Mouse (Mus musculus): ENCODE measurements around the gene Slc34a2.

Gene Slc34a2

DNA sequence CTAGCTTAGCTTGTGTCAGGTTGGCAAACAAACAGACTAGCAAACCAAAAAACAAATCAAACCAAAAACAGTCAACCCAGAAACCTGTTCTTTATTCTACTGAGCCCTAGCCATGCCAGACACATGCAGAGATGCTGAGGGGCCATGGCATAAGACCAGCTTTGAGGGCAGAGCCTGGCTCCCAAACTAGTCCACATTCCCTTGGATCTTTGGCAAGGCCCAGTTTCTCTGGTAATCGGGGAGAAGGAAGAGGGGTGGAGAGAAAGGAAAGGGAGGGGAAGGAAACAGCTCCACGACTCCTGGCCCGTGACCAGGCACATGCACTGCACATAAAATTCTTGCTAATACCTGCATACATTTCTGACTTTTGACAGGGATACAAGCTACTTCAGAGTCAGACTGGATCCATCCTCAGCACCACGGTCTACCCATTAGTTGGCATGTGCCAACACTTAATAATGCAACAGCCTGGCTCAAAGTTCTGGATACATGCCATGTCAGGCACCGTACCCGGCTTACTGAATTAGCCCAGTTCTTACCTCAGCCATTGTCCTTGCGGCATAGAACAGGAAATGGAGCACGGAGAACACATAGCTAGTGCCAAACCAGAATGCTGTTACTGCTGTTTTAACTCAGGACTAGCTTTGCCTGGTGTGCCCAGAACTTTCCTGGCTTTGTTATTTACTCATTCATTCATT is 12.5 kb upstream of the Slc34a2 start:
- no peak for DNase-seq (ENCODE audit: low read depth, low spot score)

DNA sequence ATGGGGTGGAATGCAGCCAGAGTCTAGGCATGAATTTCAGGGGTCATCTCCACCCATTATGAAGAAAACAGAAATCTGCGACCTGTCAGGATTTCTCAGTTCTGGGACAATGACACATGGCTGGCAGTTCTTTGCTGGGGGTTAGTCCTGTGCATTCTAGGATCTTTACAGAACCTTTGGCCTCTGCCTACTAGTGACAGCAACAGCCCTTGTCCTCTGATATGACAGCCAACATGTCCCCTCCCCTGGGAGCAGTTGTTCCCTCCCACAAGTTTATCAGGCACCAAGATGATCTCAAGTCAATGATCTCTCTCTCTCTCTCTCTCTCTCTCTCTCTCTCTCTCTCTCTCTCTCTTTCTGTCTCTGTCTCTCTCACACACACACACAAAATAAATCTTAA is 6.5 kb upstream of the Slc34a2 start:
- DNase-seq (ENCODE audit: low read depth, low spot score), result no peak

DNA sequence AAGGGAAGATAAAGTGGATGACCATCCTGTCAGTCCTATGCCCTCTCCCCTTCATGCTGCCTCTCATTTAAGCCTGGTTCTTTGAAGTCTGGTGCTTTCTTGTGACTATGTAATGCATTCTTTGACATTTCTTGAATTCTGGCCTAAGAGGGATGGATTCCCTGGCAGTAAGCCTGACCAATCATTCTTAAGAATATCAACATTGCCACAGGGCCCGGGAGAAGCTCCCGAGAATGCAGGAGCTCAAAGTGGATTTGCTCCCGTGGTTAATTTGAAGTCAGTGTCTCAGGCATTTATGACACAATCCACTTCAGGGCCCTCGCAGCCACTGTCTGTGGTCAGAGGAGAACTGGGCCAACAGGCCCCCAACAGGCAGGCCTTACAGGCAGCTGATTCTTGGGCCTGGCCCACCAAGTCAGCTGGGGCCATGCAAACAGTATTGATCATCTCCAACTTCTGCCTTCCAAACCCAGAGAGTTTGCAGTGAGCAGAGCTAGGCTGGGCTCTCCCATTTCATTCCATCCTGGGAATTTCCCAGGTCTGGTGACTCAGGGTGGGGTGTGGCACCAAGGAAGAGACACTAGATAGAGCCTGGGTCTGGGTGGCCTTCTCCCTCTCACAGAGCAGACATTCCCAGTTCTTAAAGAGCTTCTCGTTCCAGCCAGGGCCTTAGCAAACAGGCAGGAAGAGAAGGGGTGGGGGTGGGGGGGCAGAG is 4.3 kb downstream of the Slc34a2 start:
- DNase-seq (ENCODE audit: low read depth, low spot score), result no peak

DNA sequence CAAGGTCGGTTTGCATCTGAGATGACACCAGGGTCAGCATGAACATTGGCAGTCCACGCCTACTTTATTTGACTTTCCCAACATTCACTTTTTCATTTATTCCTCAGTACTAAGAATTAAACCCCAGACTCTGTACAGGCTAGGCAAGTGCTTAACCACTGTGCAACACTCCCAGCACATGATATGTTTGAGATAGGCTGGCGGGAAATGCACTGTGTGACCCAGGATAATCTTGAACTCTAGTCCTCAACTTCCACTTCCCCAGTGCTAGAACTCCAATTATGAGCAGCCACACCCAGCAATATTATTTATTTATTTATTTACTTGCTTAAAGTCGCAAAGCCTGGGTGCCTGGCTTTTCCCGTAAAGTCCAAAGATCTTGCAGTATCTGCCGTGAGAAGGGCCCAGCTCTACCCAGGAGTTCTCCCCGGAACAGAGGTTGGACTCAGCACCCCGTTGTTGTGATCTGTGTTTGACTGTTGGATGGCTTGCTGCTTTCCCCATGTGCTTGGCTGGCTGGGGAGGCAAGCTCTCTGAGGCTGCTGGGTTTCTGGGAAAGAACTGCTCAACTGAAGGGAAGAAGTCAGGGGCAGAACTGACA is 5.0 kb downstream of the Slc34a2 start:
- no peak for DNase-seq (ENCODE audit: low read depth, low spot score)

DNA sequence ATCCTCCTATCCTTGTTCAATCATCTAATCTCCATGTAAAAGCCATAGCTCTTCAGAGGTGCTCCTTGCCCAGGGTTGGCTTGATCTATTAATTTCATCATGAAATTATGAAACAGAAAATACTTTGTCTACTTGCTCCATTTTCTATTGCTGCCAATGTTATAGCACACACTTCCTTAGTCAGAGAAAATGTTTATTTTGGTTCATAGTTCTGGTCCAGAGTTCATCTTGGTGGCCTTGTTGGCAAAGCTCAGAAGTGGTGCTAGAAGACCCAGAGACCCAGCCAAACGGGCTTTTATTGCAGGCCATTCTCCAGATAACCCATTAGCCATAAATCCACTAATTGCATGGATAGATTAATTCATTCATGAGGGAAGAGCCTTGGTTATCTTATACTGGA is 5.8 kb downstream of the Slc34a2 start:
- no peak for DNase-seq (ENCODE audit: low read depth, low spot score)

DNA sequence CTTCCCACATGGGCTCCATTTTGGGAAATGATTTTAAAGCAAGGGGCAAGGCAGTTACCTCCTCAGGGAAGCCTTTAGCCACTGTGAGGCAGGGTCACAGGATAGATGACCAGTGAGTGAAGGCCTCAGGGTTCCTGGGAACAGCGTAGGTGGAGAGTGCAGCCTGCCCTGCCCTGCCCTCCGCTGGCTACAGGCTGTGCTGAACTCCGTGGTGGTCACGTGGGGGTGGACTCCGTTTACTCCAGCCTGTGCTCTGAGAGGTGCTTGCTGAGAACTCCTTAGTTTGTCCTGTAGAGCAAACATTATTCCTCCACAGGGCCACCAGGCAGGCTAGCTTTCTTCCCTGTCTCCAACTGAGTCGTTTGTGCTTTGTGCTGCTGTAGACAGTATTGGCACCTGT is 10.1 kb downstream of the Slc34a2 start:
- DNase-seq (ENCODE audit: low read depth, low spot score), result no peak

DNA sequence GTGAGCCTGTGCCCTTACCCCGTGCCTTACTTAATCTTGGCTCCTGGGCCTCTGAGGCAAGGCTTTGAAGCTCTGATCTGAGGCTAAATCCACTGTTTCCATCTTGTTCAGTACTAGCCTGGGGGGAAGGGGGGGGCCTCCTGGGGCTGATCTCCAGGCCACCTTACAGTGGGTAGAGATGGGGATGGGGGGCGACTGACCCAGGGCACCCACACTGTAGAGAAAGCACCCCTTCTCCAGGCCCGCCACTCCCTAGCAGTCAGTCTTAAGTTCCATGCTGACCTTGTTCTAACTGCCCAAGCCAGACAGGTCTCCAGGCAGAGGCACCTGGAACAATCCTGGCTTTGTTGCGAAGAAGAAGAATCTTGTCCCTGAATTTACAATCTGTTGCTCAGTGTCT is 10.7 kb downstream of the Slc34a2 start:
- DNase-seq (ENCODE audit: low read depth, low spot score), result no peak

DNA sequence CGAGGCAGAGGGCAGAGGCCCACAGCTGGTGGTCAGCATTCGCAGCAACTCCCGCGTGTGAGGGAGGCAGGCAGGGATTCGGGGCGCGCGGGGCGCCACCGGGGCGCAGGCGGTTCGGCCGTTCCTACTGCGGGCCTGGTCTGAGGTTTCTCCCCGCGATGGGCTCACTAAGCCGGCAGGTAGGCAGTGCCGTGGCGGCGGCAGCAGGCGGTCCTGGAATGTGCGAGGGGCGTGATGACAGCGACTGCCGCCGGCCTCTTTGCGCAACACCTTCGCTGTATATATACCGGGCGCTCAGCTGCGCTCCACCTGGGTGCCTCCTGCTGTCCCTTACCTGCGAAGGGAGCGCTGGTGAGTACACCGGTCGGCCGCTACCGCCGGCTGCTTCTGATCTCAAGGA is 11.2 kb downstream of the Slc34a2 start:
- DNase-seq (ENCODE audit: low read depth, low spot score), result no peak

DNA sequence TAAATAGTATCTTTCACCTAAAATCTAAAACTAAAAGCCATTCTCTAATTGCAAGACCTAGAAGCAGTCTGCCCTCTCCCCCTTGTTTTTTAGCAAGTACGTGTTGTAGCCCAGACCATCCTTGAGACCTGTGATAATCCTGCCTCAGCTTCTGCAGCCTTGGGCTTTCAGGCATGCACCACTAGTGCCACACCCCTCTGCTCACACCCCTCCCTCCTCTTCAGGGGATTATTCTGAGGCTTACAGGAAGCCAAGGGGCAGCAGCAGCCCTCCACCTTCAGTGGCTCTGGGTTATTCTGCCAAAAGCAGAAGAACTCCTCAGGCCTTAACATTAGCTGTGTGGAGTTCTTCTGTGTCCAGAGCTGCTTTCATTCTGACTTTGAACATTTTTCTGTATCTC is 13.1 kb downstream of the Slc34a2 start:
- DNase-seq (ENCODE audit: low read depth, low spot score), result no peak

DNA sequence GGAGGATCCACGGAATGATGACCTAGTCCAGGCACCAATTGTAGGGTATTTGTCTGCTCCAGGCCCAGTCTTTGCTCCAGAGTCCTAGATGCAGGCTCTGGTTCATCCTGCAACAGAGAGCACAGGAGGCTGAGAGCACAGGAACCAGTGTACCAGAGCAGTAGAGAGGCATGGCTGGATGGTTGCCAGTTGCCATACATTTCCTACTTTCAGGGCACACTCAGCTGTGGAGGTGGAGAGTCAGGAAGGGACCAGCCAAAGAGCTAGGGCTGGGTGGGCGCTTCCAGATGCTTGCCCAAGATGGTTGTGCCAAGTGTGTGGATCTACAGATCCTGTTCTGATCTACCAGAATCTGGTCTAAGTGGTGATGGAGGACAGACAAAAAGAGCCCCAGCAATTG is 15.4 kb downstream of the Slc34a2 start:
- DNase-seq (ENCODE audit: low read depth, low spot score), result no peak

DNA sequence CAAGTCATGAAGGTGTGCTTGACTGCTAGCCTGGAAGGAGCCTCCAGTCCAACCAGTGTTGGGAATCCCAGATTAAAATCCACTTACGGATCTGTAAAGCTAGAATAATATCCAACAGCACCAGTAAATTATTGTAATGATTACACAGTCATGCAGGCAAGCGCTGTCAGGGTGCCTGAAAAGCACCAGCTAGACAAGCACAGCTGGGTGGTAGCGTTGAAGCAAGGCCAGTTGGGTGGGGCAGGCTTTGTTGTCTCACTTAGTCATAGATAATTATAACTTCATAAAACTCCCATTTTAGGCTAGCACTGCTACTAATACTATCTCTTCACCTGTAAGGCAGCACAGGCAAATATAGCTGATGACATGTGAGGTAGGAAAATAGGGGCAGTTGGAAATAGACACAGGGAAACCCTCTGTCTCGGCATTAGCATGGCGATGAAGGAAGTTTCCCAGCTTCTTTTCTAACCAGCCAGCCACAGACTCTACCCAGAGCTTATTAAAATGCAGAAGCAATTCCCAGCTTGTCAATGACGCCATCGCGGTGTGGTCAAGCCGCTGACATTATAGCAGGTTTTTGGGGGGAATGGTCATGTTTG is 23.8 kb downstream of the Slc34a2 start:
- DNase-seq (ENCODE audit: low read depth, low spot score), result no peak

DNA sequence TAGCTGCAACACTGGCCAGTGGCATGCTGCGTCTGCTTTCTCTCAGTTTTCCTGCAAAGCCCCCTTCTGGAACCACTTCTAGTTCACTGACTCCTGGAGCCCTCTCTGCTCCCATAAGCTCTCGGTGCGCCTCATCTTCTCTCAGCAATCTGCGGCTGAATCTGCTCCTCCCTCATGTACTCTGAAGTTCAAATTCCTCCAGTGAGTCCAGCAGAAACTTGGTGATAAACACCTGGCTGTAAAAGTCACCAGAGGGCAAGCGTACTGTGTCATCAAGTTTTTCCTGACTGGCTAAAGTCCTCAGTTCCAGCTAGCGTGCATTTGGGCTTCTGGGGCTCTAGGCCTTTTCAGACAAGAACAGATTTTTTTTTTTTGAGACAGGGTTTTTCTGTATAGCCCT is 36.7 kb downstream of the Slc34a2 start:
- DNase-seq (ENCODE audit: low read depth, low spot score), result no peak

DNA sequence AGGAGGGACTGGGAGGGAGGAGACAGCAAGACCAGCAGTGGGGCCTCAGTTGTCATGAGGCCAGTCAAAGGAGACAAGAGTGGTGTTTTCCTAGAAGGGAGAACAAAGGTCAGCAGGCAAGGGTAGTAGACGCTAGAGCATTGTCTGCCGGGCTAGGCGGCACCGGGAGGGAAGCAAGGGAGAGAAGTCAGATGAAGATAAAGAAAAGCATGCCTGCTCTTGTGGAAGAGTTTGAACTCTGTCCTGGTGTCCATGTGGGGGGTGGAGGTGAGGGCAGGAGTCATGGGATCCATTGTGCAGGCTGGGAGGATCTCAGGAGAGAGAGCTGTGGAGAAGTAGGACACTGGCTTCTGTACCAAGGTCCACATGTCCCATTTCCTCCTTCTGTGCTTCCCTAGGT is 40.6 kb downstream of the Slc34a2 start:
- DNase-seq (ENCODE audit: low read depth, low spot score), result no peak

DNA sequence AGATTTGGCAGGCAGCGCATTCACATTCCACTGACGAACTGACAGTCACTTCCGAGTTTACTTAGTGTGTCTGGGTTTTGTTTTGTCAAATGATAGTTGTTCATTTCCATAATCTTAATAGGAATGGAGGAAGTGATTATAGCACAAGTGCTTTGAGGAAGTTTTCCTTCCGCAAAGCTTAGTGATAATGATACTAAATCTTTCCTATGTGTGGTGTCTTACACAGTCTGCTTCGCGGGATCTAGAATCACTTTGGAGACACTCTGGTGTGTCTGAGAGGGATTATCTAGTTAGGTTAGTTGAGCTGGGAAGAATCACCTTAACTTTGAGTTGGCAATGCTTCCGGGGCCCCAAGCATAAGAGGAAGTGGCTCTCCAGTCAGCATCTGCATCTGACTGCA is 49.6 kb downstream of the Slc34a2 start:
- DNase-seq (ENCODE audit: low read depth, low spot score), result no peak

DNA sequence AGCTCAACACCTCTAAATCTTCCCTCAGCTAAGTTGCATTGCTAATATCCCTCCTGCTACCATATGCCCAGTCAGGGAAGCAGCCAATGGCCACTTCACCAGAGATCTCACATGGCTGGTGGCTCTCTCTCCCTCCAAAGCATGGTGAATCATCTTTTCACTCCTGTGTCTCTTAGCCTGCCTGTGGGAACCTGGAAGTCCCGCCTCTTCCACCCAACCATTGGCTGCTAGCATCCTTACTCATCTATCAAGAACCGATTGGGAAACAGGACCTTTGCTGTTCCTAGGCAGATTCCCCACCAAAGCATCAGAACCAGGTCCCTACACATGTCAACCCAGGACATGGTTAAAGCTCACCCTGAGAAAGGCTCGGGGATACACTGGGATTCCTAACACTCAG is 53.5 kb downstream of the Slc34a2 start:
- DNase-seq (ENCODE audit: low read depth, low spot score), result no peak

DNA sequence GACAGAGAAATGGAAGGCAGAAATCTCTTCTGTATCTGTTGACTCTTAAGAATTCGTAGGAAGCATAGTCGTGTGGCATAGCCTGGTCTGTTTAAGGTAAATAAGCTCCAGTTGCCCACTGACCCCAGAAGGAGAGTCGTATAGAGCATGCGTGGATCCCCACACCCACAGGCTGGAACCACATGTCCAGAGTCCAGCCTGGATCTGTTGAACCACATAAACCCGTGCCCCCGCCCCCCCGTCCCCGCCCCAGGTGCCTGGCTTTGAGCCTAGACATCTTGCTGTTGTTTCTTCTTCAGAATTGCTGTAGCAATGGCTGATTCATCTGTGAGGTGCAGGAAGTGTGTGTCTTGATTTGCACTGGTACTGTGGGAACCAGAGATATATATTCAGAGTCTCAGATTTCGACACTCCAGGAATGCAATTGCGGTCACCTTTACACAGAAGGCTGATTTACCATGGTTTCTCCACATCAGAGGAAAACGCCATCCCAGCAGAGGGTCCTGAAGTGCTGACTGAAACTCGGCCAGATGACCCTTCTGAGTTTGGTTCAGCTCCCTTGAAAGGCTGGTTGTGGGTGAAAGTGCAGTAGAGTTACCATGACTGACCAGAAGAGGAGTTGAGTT is 64.1 kb downstream of the Slc34a2 start:
- no peak for DNase-seq (ENCODE audit: low read depth, low spot score)

DNA sequence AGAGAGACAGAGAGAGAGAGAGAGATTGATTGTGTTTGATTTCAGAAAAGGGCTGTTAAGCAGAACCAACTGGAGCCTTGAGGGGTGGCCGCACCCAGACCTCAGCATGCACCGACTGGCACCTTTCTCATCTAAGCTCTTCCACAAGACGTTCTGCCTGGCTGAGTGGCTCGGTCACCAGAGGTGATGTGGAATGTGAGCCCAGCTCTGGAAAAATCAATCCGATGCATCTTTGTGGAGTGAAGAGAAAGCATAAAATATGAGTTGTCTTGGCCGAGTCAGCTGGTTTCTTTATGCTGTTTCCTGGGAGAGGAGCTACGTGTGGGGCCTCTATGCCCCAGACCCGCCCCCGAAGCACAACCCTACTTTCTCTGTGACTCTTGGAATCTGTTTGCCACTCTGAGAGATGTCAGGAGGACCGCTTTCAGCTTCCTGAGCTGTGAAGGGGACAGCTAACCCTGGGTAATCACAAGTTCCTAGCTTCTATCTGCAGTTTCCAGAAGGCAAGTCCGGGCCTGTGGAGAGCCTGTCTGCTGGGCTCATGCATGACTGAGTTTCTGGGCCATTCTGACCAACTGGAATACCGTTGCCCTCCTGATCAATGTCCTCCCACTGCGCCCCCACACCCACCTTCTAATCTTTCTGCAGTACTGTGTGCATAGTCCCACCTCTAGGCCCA is 66.4 kb downstream of the Slc34a2 start:
- DNase-seq (ENCODE audit: low read depth, low spot score), result no peak

DNA sequence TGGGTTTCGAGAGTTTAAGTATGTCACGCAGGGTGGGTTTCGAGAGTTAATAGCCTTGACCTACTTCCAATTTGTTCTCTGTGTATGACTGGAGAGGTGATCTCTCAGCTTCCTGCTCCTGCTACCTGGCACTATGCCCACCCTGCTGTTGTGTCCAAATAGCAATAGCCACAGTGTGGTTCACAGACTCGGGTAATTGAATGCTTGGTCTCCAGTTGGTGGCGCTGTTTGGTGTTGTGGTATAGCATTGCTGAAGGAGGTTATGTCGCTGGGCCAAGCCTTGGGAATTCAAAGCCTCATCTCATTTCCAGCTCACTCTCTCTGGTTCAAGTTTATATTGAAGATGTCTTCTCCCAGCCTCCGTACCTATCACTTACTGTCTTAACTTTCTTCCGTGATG is 67.8 kb downstream of the Slc34a2 start:
- no peak for DNase-seq (ENCODE audit: low read depth, low spot score)

DNA sequence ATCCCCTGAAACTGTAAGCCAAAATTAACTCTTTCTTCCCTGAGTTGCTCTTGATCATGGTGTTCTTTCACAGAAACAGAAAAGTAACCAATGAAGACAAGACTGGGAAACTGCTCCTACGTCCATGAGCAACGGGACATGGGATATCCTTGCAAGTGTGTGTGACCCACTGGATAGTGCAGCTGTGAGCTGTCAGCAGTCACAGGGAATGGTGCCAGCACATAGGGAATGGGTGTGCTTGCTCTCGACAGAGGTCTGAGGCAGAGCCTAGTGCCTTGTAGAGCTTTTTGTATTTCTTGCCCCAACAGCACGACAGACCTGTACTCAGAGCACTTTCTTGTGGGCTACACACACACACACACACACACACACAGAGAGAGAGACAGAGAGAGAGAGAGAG is 68.2 kb downstream of the Slc34a2 start:
- DNase-seq (ENCODE audit: low read depth, low spot score), result no peak

DNA sequence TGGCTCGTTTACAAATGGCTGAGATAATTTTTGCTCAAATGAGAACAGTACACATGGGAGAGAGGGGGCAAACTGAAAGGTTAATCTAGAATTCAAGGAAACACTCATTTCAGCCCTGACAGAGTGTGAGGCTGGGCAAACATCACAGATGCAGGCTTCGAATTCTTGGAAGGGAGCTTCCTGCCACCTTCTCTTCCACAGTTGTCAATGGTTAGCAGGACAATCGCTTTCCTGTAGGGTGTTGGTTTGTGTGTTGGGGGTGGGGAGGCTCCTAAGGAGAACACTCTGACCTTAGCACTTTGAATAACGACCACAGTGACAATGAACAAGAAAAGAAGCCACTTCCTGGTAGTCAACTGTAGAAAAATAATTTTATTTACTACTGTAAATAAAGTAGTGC is 68.8 kb downstream of the Slc34a2 start:
- no peak for DNase-seq (ENCODE audit: low read depth, low spot score)

DNA sequence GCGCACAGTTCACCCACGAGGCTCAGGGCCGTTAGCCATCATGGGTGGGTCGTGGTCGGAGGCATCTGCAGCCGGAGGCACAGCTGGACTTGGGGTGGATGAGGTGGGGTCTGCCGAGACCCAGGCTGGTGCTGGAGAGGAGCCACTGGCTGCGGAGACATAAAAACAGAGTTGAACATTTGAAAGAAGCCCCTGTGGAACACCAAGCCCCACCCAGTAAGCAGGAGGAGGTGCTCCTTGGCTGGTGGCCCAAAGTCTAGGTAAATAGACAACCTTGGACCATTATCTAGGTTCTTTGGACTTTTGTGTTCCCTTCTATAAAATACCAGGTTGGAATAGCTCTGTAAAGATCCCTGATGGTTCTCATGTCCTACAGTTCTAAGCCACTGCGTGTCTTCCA is 70.1 kb downstream of the Slc34a2 start:
- no peak for DNase-seq (ENCODE audit: low read depth, low spot score)

DNA sequence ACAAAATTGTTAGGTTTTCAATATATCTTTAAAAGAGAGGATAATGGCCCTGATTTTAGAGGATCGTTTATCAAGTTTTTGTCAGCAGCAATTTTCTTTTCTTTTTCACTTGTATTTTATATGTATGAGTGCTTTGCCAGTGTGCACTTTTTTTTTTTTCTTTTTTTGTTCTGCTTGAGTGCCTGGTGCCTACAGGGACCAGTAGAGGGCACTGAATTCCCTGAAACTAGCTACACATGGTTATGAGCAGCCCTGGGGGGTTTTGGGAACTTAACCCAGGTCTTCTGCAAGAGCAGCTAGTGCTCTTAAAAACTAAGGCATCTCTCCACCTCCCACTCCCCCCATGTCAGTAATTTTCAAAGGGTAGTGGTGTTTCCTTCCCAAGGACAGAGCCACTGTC is 70.8 kb downstream of the Slc34a2 start:
- DNase-seq (ENCODE audit: low read depth, low spot score), result no peak

Measured in brain, embryonic 18.5 days (tissue).